8 mouse cellular contexts compared by ENCODE assay signal in the genomic region with DNA sequence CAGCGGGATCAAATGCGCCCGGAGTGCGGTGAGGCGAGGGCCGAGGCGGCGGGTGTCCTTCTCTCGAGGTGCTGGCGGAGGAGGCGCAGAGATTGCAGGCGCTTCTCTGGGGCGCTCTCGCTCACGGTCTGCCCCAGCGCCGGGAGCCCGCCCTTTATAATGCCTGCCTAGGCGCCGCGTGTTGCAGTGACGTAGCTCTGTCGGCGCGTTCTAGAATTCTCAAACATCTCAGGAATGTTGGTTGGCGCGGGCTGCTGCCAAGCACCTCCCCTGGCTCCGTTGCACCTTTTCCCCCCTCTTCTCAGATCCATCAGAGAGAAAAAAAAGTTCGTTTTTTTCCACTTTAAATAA. TPM values are rescaled to one million over a fixed set of nuclear protein-coding genes. Genes with fewer than 3 reads are reported as not detected.
DNase-seq lines count a peak whose midpoint lies in the region; ATAC-seq and TF ChIP-seq lines count a peak whose summit lies in the region.

A gene (minus strand): TSS at position 130 of the 351 bp plus-strand sequence.

- in situ Hi-C loops in Patski (cut with MboI; ENCODE audit: low pct_unique_long_range_greater_than_20kb): loop anchor here (5.0 kb wide), 2 partner anchors 58 to 252 kb away; no protein-coding TSS in a partner anchor

- CTCF ChIA-PET in Patski (lab: Charles Lee): interaction anchor here (0.7 to 2.7 kb wide), 10 partner anchors 11 to 256 kb away, joined by 3 to 13 read pairs (median 5); no protein-coding TSS in a partner anchor

- peak within 1 kb of the TSS; percentile 41 for H3K27ac ChIP-seq in hindbrain, embryonic 15.5 days (replicated peaks)
- peak within 1 kb of the TSS; percentile 93 for H3K27ac ChIP-seq in limb, embryonic 10.5 days
- no peak within 1 kb of the TSS; the same call in 1 of the 2 replicates for H3K27ac ChIP-seq in midbrain, embryonic 13.5 days
- peak within 1 kb of the TSS; percentile 97 for H3K27ac ChIP-seq in stomach, postnatal 0 days (replicated peaks)

- DNase-seq in Patski (ENCODE audit: low read depth, low spot score): peak; percentile 87
- peak; percentile 78 to 84 for DNase-seq in gastrocnemius, adult 8-10 months (ENCODE audit: low spot score in 2 of 2)
- peak; percentile 88 for DNase-seq in limb, embryonic 10.5 days (ENCODE audit: low spot score)
- DNase-seq in stomach, postnatal 0 days (ENCODE audit: low spot score): peak; percentile 85
- DNase-seq in spleen, postnatal 14 days (ENCODE audit: low spot score in 2 of 2): no peak

- POLR2A ChIA-PET in Patski (lab: Charles Lee): interaction anchor here (0.6 to 5.2 kb wide), 31 partner anchors 9 to 891 kb away, joined by 3 to 51 read pairs (median 6); a partner anchor contains a TSS

- H3K27me3 ChIP-seq in Patski: no peaks in the 10 kb centered on the region
- peaks cover 42% of the 10 kb centered on the region for H3K27me3 ChIP-seq in hindbrain, embryonic 15.5 days
- H3K27me3 ChIP-seq in limb, embryonic 10.5 days (ENCODE audit: low read depth, poor library complexity, severe bottlenecking): no peaks in the 10 kb centered on the region
- H3K27me3 ChIP-seq in midbrain, embryonic 13.5 days: peaks cover 71% of the 10 kb centered on the region
- H3K27me3 ChIP-seq in stomach, postnatal 0 days (ENCODE audit: control insufficient read depth, insufficient read depth, low read length): no peaks in the 10 kb centered on the region

- WGBS in hindbrain, embryonic 15.5 days: under 1% methylated on average over 24 of the region's 29 CpGs
- under 1% methylated on average over 29 of the region's 29 CpGs for WGBS in limb, embryonic 10.5 days
- WGBS in midbrain, embryonic 13.5 days: under 1% methylated on average over 29 of the region's 29 CpGs
- under 1% methylated on average over 28 of the region's 29 CpGs for WGBS in stomach, postnatal 0 days

- peak within 1 kb of the TSS; percentile 51 for H3K9ac ChIP-seq in hindbrain, embryonic 15.5 days
- peak within 1 kb of the TSS; percentile 72 for H3K9ac ChIP-seq in midbrain, embryonic 13.5 days (replicated peaks)
- H3K9ac ChIP-seq in stomach, postnatal 0 days (ENCODE audit: low read length): peak within 1 kb of the TSS; percentile 91

- TF ChIP-seq CTCF in Patski (IDR thresholded peaks at IDR 0.05): no peak
- no peak; the same call in 1 of the 2 replicates for TF ChIP-seq CTCF in stomach, postnatal 0 days (IDR thresholded peaks at IDR 0.05; ENCODE audit: low read depth)

- H3K4me3 ChIP-seq in hindbrain, embryonic 15.5 days: peak within 1 kb of the TSS; percentile 62
- H3K4me3 ChIP-seq in limb, embryonic 10.5 days: peak within 1 kb of the TSS; percentile 70
- H3K4me3 ChIP-seq in midbrain, embryonic 13.5 days (replicated peaks): peak within 1 kb of the TSS; percentile 56
- peak within 1 kb of the TSS; percentile 76 for H3K4me3 ChIP-seq in stomach, postnatal 0 days (ENCODE audit: low read depth, low read length)

- TF ChIP-seq EP300 in stomach, postnatal 0 days (optimal IDR thresholded peaks at IDR 0.05): peak; percentile 44

- H3K9me3 ChIP-seq in hindbrain, embryonic 15.5 days: no peaks in the 10 kb centered on the region
- H3K9me3 ChIP-seq in limb, embryonic 10.5 days (replicated peaks): no peaks in the 10 kb centered on the region
- H3K9me3 ChIP-seq in midbrain, embryonic 13.5 days: no peaks in the 10 kb centered on the region
- H3K9me3 ChIP-seq in stomach, postnatal 0 days (ENCODE audit: control insufficient read depth, low read length): no peaks in the 10 kb centered on the region

- ATAC-seq in Patski: peak; percentile 9
- ATAC-seq in common myeloid progenitor, adult 5-6 weeks (replicated peaks; ENCODE audit: low read depth, poor library complexity, severe bottlenecking): peak; percentile 20; the same call in 1 of the 2 replicates
- peak; percentile 60; the same call in 1 of the 2 replicates for ATAC-seq in hindbrain, embryonic 15.5 days (ENCODE audit: low FRiP score, low read depth)
- ATAC-seq in midbrain, embryonic 13.5 days: peak; percentile 61
- ATAC-seq in stomach, postnatal 0 days (ENCODE audit: low FRiP score, low TSS enrichment): peak; percentile 77

- peak within 1 kb of the TSS; percentile 97 for H3K4me2 ChIP-seq in hindbrain, embryonic 15.5 days
- H3K4me2 ChIP-seq in midbrain, embryonic 13.5 days (replicated peaks): peak within 1 kb of the TSS; percentile 91
- H3K4me2 ChIP-seq in stomach, postnatal 0 days (replicated peaks; ENCODE audit: low read depth): peak within 1 kb of the TSS; percentile 86

- no peaks in the 10 kb centered on the region for H3K36me3 ChIP-seq in hindbrain, embryonic 15.5 days
- peaks cover 20% of the 10 kb centered on the region for H3K36me3 ChIP-seq in limb, embryonic 10.5 days
- no peaks in the 10 kb centered on the region for H3K36me3 ChIP-seq in midbrain, embryonic 13.5 days
- peaks cover 6% of the 10 kb centered on the region for H3K36me3 ChIP-seq in stomach, postnatal 0 days (ENCODE audit: control insufficient read depth, insufficient read depth, low read length)

- H3K4me1 ChIP-seq in hindbrain, embryonic 15.5 days (replicated peaks): peaks cover 55% of the 10 kb centered on the region
- H3K4me1 ChIP-seq in limb, embryonic 10.5 days: peaks cover 60% of the 10 kb centered on the region
- peaks cover 75% of the 10 kb centered on the region for H3K4me1 ChIP-seq in midbrain, embryonic 13.5 days (replicated peaks)
- H3K4me1 ChIP-seq in stomach, postnatal 0 days (replicated peaks; ENCODE audit: control insufficient read depth, insufficient read depth): no peaks in the 10 kb centered on the region; the same call in 1 of the 2 replicates

RNA-seq across cellular contexts. Expression of the gene that starts here (rescaled TPM):
- polyA plus RNA-seq in Patski (2021): 1,216 TPM
- 0.27 and 0.34 TPM in 2 replicates for total RNA-seq in common myeloid progenitor, adult 5-6 weeks (2017)
- total RNA-seq in gastrocnemius, adult 8-10 months (2022): 10 to 100 TPM; 23.0 to 53.4 (median 30.3) TPM
- polyA plus RNA-seq in hindbrain, embryonic 15.5 days (2015; fragmentation: Nextera tagmentation; extraction: Ambion mirVana): 6.9 and 7.1 TPM in 2 replicates
- polyA plus RNA-seq in limb, embryonic 10.5 days (2016; fragmentation: Nextera tagmentation; extraction: Ambion mirVana): 27.0 and 33.3 TPM in 2 replicates
- 8.5 and 10.2 TPM in 2 replicates for polyA plus RNA-seq in midbrain, embryonic 13.5 days (2015; fragmentation: Nextera tagmentation; extraction: Ambion mirVana)
- 78.5 and 84.9 TPM in 2 replicates for polyA plus RNA-seq in stomach, postnatal 0 days (2015; fragmentation: Nextera tagmentation; extraction: Ambion mirVana)

Comparison
In these comparisons a context has a peak if more than half of its experiments do, and no peak if none do; other contexts are left out.
1. RNA of the gene that starts here (total RNA-seq): 23.0 to 53.4 TPM in gastrocnemius, adult 8-10 months; 0.27 to 0.34 TPM in common myeloid progenitor, adult 5-6 weeks; every median in the first group is over 10 times any median in the second.
2. RNA of the gene that starts here (polyA plus RNA-seq): 1,216 TPM in Patski (single experiment); 78.5 to 84.9 TPM in stomach, postnatal 0 days, 27.0 to 33.3 TPM in limb, embryonic 10.5 days, 8.5 to 10.2 TPM in midbrain, embryonic 13.5 days and 6.9 to 7.1 TPM in hindbrain, embryonic 15.5 days; every median in the first group is over 10 times any median in the second.
3. Peak in ATAC-seq in common myeloid progenitor, adult 5-6 weeks; RNA of the gene not detected or under 1 TPM.
4. ATAC-seq: peak in every context shown above with its lines; median percentile 77 in stomach, postnatal 0 days; 61 in midbrain, embryonic 13.5 days; 60 in hindbrain, embryonic 15.5 days; 20 in common myeloid progenitor, adult 5-6 weeks; 9 in Patski.
5. DNase-seq: peak in Patski (single experiment), gastrocnemius, adult 8-10 months (2 of 2), limb, embryonic 10.5 days (single experiment) and stomach, postnatal 0 days (single experiment); none in spleen, postnatal 14 days (0 of 2).
6. Peak in every context shown above with its lines, with median percentiles within 50 percentile points of each other: H3K4me2 ChIP-seq, H3K4me3 ChIP-seq and H3K9ac ChIP-seq.